Mouse (Mus musculus): ENCODE results near the gene Vps26c. TPM values are rescaled to one million over a fixed set of nuclear protein-coding genes. Genes with fewer than 3 reads are reported as not detected.
"Not testable (repeated sequence)": the region's sequence is repeated elsewhere in the genome, so short reads cannot be mapped to it uniquely, and the experiment has no call there.

The Vps26c gene
- total and polyA plus RNA-seq, 3 experiments: 25.1 to 58.8 (median 53.7) TPM

DNA sequence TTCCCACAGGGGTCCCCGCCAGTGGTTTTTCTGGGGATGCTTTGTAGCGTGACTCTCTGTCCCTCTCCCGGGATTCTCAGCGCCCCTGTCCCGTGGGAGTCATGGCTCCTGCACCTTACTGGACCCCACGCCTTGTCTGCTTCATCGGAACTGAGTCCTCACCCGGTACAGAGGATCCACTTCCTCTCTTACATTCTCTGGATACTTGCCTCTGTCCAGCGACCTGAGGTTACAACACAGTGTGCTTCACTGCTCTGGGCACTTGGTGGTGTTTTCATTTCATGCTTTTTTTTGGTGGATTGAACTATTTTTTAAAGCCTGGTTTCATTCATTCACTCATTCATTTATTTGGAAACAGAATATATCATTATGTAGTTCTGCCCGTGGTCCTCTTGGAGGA, 23.2 kb upstream of the Vps26c start:
- no peak for DNase-seq

DNA sequence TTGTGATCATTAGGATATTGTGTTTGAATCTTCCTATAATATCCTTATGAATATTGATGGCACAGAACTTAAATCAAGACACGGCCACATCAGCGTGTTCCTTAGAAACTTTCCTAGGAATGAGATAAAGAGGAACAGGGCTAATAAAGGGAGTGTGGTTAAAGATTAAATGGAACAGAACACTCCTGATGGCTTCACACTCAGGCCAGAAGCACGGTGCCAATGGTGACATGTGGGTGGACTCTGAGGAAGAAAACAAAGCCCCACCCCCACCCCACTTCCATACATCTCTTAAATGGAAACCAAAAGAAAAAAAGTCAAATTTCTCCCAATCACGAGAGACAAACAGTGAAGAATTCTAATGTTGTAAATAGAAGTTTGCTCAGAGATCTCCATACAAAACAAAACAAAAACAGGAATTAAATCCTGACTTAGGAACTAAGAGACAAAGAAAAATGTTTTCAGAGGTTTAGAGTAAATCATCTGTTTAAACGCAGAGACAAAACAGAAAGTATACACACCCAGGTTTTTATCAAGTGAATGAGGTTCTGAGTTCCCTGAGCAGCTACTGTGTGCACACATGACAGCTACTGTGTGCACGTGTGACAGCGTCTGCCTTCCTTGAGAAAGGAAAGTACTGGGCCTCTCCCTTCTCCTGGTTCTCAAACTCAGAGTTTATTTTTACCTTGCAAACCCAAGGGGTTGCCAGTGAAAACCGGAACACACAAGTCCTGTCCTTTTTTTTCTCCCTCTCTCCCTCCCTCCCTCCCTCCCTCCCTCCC, 19.3 kb upstream of the Vps26c start:
- DNase-seq: no peak

DNA sequence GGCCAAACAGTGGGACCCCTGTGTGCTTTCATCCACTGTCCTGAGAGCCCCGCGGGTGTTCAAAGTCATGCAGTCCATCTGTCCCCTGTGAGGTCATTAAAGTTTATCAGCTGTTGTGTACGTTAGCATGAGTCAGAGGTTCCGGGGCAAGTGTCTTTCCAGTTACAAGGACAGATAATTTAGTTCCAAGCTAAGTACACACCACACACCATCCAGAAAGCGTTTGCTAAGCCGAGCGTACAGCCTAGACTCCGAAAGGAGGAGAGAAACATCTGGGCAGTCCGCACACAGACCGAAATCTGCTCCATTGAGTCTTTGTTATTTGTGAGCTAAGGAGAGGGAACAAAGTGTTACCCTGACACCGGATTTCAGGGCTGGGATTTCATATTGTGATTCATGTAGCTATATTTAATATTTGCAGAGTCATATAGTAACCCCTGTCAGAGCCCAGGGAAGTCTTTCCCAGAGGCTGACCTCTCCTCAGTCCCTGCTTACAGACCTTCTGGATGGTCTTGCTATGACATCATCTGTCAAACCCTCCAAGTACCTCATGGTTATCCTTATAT, 18.0 kb upstream of the Vps26c start:
- DNase-seq: peak; percentile 79

DNA sequence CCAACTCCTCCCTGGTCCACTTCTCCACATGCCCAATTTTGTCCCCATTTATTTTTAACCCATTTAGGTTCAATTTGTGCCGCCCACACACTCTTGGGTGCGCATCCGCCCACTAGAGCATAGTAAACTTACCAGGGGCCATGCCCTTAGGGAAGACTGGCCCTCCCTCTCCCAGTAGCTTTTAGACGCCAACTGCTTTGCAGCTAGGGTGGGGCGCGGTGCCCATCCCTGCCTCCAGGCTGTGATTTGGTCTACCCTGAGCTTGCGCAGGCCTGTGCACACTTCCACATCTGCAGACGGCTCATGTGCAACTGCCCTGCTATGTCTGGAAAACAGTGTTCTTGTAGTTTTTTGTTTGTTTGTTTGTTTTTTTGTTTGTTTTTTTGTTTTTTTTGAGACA, 16.3 kb upstream of the Vps26c start:
- DNase-seq: no peak

DNA sequence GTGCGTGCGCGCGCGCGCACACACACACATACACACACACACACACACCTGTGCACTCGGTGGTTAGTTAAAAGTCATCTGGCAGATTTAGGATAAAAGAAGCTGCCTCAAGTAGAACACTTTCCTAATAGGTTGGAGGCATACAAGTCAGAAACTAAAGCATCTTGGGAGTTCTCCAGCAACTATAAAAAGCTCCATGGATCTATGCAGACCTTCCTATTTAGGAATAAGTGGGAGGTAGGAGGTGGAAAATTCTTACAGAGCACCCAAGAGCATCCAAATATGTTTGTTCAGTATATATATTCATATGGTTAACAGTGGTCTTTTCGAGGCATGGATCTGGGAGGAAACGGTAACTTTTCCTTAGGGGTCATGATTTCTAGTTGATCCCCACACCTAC, 13.5 kb upstream of the Vps26c start:
- DNase-seq: no peak

DNA sequence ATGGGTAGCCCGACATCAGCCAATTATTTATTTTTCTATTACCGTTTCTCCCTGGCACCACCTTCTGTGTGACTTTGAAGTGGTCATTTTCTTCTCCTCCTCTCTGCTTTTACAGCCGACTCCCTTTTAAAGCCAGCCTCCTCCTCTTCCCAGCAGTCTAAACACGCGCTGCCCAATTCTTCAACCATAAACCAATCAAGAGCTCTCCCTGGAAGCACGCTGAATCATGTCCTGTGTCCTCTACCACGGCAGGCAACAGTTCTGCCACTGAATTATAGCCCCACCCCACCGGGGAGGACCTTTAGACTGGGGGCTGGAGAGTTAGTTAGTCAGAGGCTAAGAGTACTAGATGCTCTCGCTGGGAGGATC, 10.5 kb upstream of the Vps26c start:
- peak; percentile 81 for DNase-seq

DNA sequence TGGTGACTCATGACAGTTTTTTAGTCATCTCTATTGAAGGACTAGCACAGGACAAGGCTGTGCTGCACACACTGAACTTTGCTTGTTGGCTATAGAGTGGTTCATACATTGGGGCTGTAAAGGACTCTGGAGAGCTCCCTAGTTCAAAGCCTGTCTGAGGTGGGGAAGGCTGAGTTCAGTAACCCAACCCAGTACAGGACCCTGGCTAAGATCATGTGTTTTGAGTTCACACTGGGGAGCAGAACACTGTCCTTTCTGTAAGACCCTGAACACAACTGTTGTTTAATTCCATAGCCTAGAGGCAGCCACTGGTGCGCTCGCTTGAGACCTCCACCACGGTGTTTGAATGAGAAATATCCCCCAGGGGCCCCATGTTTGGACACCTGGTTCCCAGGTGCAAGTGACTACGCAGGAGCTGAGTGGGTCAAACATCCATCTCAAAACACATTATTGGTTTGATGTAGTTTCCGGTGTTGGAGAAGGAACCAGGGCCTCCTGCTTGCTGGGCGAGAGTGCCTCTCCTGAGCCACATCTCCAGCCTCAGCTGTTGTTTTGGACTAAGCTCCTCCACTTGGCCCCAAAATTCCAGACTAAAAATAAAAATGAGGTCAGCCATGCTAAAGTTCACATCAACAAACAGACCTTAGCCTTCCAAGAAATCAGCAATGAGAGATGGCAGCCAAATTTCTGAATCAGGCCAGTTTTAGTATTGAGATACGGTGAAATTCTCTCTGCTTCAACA, 10.0 kb upstream of the Vps26c start:
- peak; percentile 58 for DNase-seq

DNA sequence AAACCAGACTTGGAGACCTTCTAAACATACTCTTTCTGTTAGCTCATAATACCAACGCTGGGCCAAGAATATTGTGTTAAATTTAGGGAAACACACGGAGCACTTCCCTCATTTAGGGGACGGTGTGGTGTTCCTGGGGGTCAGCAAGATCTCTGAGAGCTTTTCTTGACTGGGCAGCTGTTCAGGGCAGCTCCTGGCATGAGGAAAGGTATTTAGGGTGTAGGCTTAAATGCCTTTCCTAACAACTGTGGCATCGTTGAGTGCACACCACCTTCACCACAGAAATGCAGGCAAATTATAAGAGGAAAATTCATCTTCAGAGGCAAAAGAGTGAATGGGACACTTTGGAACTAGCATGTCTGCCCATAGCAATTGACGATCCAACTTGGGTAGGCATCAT, 9.1 kb upstream of the Vps26c start:
- no peak for DNase-seq

DNA sequence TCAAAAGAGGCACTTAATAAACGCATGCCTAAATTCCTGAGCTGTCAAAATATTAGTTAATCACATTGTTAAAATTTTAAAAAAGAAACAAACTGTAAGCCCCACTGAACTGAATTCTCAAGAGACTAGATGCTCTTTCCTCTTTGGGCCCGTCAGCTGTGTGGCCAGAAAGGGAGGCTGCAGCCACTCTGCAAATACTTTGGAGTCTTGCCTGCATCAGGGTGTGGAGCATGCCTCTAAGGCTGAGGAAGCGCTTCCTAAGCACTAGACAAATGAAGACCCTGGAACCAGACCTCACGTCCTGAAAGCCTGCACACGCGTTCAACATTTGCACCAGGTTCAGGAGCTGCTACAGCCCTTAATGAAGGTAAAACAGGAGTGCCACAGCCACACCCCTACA, 7.0 kb upstream of the Vps26c start:
- no peak for DNase-seq

DNA sequence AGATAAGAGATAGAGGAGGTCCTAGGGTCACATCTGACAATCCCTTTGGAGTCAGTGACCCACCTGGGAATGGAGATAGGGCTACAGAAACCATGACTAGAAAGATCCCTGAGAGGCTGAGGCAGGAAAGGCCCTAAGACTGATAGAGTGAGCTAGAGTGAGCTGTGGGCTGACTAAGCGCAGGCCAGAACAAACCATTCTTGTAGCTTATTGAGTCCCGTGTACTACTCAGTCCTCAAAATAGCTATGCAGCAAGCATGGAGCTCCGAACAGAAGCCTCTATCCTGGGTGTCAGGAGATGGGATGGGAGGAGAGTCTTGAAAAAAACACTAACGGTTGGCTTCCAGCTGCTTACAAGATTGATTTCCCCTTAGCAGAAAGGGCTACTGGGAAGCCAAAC, 4.6 kb upstream of the Vps26c start:
- DNase-seq: no peak

DNA sequence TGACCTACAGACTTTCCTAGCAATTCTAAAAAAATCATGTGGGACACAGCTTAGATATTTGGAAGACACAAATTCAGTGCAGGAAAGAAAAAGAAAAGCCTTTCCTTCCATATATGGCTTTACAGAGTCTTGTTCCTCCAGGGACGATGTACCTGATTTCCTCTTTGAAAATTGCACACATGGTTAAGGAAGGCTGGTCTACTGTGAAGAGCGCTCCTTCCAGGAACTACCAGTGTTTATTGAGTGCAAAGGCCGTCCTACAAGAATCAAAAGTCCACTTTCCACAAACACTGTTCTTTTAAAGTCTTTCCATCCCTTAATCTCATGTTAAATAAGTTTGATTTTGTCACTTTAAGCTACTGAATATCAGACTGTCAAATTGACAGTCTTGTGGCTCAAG, 916 bp upstream of the Vps26c start:
- no peak for DNase-seq

DNA sequence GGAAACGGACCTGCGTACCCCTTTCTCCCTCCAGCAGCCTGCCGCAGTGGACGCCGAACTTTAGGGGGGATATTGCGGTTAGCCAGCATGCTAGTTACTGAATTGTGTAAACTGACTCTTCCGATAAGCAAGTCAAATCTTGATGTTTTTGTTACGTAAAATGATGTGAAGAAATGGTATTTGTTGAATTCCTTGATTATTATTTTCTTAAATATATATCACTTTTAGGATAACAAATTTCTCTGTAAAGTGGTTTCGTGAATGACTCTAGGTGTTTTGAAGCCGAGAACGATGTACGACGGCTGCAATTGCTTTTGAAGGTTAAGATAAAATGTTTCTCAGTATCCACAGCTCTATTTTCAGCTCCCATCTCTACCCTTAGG, 513 bp upstream of the Vps26c start:
- DNase-seq: no peak

DNA sequence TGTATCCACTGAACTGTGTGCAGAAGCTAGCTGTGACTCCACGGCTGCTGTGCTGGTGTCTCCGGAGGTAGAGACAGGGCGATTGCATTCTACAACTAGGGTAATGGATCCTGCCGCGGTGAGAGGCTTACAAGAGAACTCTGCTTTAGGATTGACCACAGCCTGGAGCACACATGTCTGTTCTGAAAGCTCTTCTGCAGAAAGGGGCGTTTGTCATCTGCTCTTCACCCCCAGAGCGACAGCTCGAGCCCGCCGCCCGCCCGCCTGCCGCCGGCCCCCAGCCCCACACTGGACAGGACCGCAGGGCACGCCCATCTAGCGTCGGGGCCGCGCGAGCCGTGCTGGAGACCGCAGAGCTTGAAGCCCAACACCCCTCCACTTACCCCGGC, 681 bp downstream of the Vps26c start:
- no peak for DNase-seq

DNA sequence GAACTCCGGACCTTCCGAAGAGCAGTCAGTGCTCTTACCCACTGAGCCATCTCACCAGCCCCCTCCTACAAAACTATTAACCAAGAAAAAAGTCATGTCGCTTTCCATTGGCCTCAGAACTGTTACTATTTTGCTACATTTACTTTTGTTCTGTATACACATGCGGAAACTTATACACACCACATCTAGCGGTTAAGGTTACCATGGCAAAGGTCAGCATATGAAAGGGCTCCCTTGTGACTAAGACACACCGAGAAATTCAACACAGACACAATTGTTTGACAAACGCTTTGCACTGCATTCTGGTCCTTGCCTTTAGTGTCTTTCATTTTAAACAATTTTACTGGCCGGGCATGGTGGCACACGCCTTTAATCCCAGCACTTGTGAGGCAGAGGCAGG, 1.9 kb downstream of the Vps26c start:
- DNase-seq: no peak

DNA sequence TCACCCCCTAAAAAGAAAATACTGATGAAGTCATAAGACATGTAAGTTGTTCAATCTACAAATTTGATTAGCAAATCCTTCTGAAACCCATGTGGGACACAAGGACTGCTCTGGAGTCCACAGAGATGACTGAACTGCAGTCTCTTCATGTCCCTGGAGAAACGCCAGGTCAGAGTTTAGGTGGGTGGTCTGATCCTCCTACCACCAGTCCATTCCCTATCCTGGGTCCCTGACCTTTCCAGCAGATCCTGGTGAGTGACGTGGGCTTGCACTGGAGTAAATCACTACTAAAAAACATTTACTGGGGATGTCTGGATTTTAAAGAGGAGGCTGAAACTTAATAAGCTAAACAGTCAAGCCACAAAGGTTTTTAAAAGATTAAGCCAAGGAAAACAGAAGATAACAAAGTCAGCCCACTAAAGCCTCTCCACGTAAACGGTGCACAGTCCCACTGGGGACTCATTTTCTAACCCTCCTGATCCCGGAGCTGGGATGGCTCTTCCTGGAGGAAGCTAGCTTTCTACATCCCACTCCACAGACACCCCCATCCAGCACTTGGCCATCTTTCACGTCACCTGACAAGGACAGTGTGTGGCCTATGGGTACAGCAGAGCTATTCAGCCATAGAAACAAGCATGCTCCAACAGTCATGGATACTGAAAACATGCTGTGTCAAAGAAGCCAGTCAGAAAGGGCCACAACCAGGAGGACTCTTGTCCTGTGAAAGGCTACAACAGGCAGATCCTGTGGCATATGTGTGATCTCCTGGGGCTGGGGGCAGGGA, 2.8 kb downstream of the Vps26c start:
- DNase-seq: peak; percentile 46

DNA sequence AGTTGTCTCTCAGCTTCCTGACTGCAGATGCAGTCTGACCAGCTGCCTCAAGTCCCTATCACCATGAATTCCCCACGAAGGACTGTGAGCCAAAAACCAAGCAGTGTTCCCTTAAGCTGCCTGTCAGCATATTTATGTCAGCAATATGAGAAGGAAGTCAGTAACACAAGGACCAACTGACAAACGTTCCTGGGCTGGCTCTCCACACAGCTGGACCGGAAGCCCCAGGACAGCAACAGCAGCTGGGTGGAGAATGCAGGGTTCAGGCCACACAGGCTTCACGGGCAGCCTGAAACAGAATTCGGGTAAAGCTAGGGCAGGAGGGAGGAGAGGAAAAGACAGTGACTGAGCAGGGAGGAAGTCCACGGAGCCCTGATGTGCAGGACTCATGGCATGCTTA, 7.6 kb downstream of the Vps26c start:
- DNase-seq: peak; percentile 28

DNA sequence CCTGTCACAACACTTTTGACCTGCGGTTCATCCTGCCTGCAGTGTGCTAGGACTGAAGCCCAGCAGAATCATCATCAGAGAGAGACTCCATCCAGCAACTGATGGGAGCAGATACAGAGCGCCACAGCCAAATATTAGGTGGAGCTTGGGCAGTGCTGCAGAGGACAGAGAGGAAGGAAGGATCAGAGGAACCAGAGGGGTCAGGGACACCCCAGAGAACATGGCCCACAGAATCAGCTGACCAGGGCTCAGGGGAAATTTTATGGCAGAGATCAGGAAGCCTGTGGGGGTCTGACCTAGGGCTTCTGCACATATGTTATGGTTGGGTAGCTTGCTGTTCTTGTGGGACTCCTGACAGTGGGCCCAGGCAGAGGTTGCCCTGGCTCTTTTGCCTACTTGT, 9.0 kb downstream of the Vps26c start:
- DNase-seq: no peak

DNA sequence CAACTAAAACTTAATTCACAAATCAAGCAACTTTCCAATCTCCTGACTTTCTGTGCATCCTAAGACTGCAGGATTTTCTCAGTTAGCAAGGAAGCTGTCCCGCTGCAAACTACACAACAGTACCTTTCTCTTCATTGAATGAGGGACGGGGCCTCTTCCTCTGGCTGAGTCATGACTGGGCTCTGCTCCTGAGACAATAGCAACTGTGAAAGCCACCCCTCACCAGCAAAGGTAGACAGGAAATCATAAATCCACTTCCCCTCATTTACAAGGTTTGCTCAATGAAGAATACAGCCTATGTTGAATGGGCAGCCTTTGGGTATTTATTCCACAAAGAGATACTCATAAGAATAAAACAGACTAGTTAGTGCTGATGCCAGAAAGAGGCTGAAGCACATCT, 16.6 kb downstream of the Vps26c start:
- no peak for DNase-seq

DNA sequence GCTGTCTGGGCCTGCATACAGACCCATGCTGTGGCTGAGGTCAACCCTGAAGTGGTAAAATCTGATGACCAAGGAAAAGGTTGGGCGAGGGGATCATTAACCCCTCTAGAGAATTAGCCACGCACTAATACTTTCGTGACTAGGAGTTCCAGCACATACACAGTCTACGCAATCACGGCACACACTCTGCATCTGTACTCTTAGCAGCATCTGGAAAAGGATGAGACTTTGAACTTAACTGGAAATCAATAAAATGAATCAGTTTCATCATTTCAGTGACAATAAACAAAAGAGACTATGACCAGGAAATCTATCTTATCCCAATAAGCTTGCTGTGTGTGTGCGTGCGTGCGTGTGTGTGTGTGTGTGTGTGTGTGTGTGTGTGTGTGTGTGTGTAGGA, 17.9 kb downstream of the Vps26c start:
- DNase-seq: no peak

DNA sequence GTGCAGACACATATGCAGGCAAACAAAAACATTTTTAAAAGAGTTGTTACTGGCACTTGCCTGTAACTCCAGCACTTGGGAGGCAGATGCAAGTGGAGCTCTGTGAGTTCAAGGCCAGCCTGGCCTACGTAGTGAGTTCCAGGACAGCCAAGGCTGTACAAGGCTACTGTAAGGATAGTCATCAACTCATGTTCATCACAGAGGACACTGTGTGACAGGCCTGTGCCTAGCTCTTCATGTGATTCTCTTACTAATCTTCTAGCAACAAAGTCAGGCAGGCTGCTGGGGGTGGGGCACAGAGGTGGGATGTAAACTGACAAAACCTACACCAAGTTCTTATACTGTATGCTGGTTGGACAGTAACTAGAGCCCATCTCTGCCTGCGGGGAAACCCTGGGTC, 19.6 kb downstream of the Vps26c start:
- DNase-seq: peak; percentile 51

DNA sequence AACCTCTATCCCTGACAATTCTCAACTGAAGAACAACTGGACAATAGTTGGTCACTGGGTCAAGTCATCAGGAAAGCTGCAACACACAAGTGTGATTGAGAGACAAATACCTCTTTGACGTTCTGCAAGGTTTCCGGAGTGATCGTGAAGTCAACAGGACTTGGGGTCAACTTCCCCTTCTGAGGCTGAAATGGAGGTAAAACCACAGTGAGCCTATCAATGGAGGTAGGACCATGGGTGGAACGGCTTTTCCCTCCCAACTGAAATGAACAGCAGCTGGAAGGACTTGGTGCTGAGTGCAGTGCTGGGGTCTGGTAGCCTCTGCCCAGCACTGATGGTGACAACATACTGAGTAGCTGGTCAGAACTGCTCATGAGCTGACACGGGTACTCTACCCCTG, 22.4 kb downstream of the Vps26c start:
- no peak for DNase-seq

DNA sequence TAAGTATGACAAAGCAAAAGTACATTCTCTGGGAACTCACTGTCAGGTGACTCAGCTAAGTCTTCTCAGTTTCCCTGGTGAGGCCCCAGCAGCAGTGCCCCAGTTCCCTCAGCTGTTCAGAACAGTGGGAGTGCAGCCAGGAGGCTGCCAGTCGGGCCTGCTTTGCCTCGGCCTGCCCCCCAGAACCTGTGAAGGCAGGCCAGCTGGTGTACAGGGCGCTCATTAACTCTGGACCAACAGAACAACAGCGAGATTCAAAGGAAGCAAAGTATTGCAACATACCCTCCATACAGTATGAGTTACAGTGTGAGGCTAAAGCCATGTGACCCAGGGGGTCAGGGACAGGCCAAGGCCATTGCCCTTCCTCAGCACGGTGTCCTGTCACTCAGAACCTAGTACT, 28.7 kb downstream of the Vps26c start:
- peak; percentile 75 for DNase-seq

DNA sequence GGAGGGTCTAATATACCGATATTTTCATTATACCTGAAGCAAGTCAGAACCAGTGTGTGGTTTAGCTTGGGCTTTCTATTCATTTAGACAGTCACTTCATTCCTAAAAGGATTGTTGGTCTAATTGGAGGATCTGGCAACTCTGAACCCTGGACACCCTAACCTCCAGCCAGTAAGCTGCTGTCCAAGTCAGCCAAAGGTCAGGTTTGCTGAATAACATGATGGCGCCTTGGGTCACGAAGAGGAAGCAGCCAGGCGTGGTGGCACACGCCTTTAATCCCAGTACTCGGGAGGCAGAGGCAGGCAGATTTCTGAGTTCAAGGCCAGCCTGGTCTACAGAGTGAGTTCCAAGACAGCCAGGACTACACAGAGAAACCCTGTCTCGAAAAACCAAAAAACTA, 29.5 kb downstream of the Vps26c start:
- DNase-seq: not testable (repeated sequence)

Data from adrenal gland, adult 2 months (tissue).